Mouse (Mus musculus) lung, adult 2 months (tissue): ENCODE measurements at regions not wholly inside any gene's neighbourhood (a gene's known extent, or its start where the extent isn't known, plus 50 kb on each side); places are given as distances from the start of the nearest gene placed in this dataset.

Experiments
- DNase-seq: peaks from one replicate; pipeline ENCODE4 v3.0.0; 2022
- H3K4me1 ChIP-seq: fragments of 200-500 bp; 2 replicates; pipeline ENCODE4 v1.6.1; 2011; ENCODE audit warnings: low read length; ENCODE audit not compliant: control insufficient read depth, insufficient read depth
- H3K4me3 ChIP-seq: fragments of 200-500 bp; replicated peaks from 2 replicates; pipeline ENCODE3; 2011; ENCODE audit warnings: low read depth, mild to moderate bottlenecking, control low read depth, low read length; ENCODE audit errors: extremely low read depth
- CTCF ChIP-seq: fragments of 200-500 bp; IDR thresholded peaks from 2 replicates; pipeline ENCODE4 v1.5.1; 2011; ENCODE audit warnings: mild to moderate bottlenecking, low read length, control low read depth; ENCODE audit not compliant: insufficient read depth
- POLR2A ChIP-seq: fragments of 200-500 bp; IDR thresholded peaks from 2 replicates; pipeline ENCODE4 v1.6.1; 2011; ENCODE audit warnings: low read depth, mild to moderate bottlenecking, control low read depth, low read length, borderline replicate concordance; ENCODE audit errors: extremely low read depth
- WGBS: fragments of 180-500 bp; shearing (Covaris S2); methylation state at CpG from one replicate; pipeline ENCODE4 v1.1.7; 2018; 5-methylcytosine and 5-hydroxymethylcytosine counted together

DNA sequence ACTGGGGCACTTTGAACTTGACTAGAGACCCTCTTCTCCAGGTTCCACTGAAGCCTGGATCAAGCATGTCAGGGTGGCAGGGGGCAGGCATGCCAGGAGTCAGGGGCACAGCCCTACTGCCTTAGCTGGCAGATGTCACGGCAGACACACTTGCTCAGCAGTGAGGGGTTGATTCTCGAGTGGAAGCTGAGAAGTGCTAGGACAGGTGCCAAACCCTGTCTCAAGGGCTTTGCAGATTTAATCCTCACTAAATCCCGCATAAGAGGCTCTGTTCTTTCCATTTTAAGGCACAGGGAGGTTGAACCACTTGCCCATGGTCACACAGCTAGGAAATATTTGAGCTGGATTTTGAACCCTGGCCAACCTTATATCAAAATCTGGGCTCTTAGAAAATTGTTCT, 223.5 kb upstream of the Mvb12b start:
- WGBS = 50% methylated on average over 3 of the region's 3 CpGs
- no peak for TF ChIP-seq CTCF
- no peak for TF ChIP-seq POLR2A
- H3K4me1 ChIP-seq = no peaks in the 10 kb centered on the region
- no peak overlapping the region for H3K4me3 ChIP-seq
- no peak for DNase-seq

DNA sequence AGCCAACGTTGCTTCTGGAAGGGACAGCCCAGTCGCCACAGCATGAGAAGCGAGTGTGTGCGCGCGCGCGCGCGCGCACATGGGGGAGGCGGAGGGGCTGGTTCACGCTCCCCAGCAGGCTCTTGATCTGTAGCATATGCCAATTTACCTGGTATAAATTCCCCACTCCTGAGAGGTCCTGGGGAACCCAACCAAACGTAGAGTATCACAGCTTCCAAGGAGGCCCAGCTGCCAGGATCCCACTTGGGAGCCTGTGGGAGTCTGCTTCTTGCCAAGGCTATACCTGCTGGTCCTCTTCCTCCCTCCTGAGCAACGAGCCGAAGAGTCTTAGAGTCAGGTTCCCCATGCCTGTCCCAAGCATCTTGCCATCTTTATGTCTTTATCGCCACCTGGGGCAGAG, 222.8 kb upstream of the Mvb12b start:
- H3K4me1 ChIP-seq = no peaks in the 10 kb centered on the region
- no peak for DNase-seq
- no peak for TF ChIP-seq POLR2A
- TF ChIP-seq CTCF = no peak
- no peak overlapping the region for H3K4me3 ChIP-seq
- 83% methylated on average over 17 of the region's 17 CpGs for WGBS

DNA sequence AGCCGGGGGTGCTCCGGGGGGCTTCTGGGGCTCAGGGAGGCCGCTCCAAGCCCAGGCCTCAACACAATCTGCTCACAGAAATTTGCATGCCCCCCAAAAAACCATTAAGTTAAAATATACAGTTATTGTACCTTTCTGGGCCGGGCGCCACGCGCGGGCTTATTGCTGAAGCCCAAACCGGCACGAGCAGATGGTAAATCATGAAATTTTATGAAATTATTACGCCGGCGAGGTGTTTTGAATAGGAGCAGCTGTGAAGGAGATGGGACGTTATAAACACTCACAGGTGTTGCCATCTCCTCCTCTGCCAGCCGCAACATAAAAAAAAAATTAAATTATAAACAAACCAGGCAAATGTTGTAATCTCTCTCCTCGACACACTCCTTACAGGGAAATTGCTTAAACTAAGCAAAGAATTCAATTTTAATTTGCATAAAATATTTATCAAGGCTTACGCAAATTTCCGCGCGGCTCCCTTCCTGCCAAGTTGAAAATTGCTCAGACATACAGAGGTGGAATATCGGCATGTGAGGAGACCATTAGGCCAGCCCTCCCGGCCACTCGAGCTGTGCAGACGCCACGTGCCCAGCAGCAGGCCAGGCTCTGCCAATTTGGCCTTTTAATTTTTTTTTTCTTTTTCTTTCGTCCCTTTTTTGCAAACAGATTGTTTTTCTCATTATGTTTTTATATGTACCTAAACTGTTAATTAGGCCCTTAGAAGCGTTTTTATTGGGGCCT, 220.0 kb upstream of the Mvb12b start:
- WGBS = 64% methylated on average over 27 of the region's 27 CpGs
- Histone ChIP-seq H3K4me3 (no peak overlapping the region), H3K4me1 (no peaks in the 10 kb centered on the region)
- no peak for TF ChIP-seq CTCF
- TF ChIP-seq POLR2A = no peak
- no peak for DNase-seq

DNA sequence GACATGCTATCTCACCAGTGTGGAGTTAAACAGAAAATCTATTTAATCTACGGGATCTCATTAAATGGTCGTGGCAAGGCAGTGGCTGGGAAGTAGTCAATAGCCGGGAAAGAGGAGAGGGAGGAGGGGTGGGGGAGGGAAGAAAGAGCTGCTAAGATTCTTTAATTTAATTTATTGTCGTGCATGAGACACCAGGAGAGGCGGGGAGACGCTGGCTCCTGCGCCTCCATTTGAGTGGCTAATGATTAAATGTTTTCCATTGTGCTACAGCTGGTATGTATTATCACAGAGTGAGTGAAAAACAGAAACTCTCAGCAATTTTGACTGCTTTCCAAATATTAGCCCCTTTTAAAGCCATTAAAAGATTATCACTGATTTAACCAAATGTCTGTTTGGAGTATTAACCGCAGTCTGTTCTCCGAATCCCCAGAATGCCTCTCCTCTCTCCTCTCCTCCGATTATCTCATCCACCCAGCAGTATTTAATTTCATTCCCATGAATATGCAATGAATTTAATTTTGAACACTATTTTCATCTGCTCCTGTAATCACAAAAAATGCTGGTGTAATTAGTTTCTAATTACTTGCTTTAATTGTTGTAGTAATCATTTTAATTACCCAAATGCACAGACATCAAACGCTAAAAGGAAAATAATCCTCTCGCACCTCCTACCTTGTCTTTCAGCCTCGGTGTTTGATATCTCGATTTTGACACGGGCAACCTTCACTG, 219.3 kb upstream of the Mvb12b start:
- TF ChIP-seq CTCF = no peak
- TF ChIP-seq POLR2A = no peak
- Histone ChIP-seq H3K4me1 (no peaks in the 10 kb centered on the region), H3K4me3 (no peak overlapping the region)
- no peak for DNase-seq
- 46% methylated on average over 15 of the region's 15 CpGs for WGBS

DNA sequence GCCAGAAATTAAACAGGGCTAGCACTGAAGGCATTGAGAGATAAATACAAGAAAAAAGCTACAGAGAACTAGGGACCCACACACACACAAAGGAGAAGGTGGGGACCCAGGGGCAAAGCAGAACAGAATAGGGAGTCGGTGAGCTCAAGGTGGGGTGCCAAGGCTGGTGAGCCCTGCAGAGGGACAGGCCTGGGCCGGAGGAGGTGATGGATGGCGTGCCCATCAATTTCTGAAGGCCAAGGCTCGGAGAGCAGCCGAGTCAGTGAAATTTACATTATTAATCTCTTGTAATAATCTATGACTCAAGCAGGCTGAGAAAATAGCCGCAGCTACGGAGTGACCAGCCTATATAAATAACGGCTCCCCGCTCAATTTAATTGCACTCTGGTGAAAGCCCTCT, 218.5 kb upstream of the Mvb12b start:
- no peak for TF ChIP-seq CTCF
- TF ChIP-seq POLR2A = no peak
- Histone ChIP-seq H3K4me3 (no peak overlapping the region), H3K4me1 (no peaks in the 10 kb centered on the region)
- DNase-seq = no peak
- 66% methylated on average over 9 of the region's 9 CpGs for WGBS

DNA sequence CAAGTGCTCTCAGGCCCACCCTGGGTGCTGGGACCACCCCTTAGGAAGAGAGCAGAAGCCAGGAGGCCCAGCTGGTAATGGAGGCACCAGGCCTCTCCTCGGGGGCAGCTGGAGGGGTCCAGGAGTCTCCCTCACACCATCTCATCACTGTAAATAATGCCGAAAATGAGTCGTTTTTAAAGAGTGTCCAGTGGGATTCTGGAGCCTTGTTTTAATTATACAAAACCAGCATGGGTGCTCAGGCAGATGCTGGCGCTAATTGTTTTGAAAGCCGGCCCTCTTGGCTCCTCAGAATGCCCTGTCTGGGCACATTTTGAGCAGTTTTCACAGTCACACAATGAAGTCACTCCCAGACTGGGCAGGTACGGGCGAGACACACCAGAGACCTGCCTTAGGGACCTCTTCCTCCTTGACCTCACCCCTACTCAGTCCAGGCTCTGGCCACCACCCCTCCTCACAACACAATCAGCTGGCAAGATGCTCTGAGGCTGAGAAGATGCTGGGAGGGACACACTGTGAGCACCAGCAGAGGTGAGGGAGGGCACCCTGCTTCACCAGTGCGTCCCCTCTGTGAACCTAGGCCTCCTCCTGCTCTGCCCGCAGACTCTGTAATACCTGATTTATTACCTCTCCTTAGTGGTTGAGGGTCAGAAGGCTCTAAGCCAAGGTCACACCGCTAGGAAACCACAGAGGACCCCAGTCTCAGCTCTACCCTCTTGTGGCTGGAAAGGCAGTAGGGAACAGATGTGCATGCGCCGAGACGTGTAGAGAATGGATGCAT, 217.7 kb upstream of the Mvb12b start:
- DNase-seq = no peak
- no peaks in the 10 kb centered on the region for H3K4me1 ChIP-seq
- TF ChIP-seq CTCF = no peak
- TF ChIP-seq POLR2A = no peak
- H3K4me3 ChIP-seq = no peak overlapping the region
- 73% methylated on average over 13 of the region's 13 CpGs for WGBS

DNA sequence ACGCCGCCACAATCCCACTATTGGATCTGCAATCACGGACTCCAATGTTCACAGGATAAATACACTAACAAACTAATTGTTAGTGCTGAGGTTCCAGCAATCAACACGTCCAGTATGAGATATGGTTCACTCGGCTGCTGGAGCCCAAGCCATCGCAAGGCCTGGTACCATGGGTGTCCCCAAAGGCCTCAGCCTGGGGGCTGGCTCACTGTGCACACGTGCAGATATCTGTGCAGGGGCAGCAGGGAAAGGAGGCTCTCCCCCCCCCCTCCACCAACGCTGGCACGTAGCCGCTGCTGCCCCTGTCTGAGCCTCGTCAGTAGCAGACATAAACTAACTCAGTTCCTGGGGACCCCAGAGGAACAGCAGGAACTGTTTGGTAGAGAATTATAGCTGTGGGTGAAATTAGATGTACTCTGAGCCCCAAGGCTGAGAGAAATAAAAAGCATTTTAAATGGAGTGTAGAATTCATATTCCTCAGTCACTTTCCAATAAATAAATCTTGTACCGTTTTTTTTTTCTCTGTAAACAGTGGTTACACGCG, 210.3 kb upstream of the Mvb12b start:
- TF ChIP-seq CTCF = no peak
- no peak for TF ChIP-seq POLR2A
- H3K4me1 ChIP-seq = no peaks in the 10 kb centered on the region
- DNase-seq = no peak
- WGBS = 59% methylated on average over 14 of the region's 14 CpGs
- no peak overlapping the region for H3K4me3 ChIP-seq

DNA sequence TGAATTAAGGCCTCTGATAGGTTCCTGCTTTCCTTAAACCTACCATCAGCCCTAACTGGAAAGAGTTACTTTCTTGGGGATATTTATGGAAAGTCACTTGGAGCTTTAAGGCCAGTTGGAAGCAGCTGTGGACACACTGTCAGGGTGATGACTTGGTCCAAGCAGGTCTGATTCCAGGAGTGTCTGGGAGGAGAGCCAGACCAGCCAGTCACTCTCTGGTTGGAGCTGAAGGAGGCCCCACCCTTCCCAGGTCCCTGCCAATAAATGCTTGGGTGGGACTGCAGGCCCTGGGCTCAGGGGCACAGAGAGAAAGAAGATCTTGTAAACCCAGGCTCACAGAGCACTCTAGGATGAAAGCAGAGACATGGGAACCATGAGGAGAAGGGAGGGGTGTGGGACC, 208.8 kb upstream of the Mvb12b start:
- DNase-seq = no peak
- Histone ChIP-seq H3K4me3 (no peak overlapping the region), H3K4me1 (no peaks in the 10 kb centered on the region)
- TF ChIP-seq CTCF (no peak), POLR2A (no peak)

DNA sequence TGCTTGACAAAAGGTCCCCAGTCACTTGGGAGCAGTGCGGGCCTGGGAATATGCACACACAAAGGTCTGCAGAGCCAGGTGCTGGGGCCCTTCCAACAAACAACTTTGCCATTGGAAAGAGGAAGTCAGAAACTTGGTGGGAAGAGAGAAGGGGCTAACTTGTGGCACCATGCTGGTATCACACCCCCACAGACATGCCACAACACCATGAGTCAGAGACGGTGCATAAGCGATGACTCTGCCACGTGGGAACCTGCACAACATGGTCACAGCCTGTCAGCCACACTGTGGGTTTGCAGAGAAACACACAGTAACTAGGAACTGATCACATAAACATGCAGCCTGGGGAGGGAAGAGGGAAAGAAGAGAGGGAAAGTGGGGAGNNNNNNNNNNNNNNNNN, 201.1 kb upstream of the Mvb12b start:
- H3K4me3 ChIP-seq = no peak overlapping the region
- no peak for DNase-seq
- no peaks in the 10 kb centered on the region for H3K4me1 ChIP-seq
- TF ChIP-seq CTCF (no peak), POLR2A (no peak)
- 55% methylated on average over 4 of the region's 4 CpGs for WGBS

DNA sequence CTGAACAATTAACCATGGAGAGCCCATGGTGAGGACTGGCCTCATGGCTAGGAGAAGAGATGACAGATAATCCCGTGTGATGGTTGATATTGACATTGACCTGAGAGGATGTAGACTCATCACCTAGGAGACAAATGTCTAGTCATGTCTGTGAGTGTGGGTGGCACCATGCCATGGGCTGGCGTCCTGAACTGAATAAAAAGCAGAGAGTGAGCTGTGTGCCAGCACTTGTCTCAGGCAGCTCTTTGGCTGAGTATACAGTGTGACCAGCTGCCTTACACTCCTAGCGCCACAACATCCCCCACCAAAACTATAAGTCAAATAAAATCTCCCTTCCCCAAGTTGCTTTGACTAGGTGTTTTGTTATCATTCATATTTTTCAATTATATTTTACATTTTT, 198.4 kb upstream of the Mvb12b start:
- DNase-seq = no peak
- no peak overlapping the region for H3K4me3 ChIP-seq
- 57% methylated on average over 3 of the region's 3 CpGs for WGBS
- no peak for TF ChIP-seq POLR2A
- no peak for TF ChIP-seq CTCF
- no peaks in the 10 kb centered on the region for H3K4me1 ChIP-seq
